Mouse (Mus musculus) MEL (cell line): Measurements from ENCODE around the gene Cxcr5.

Source experiments
- ELF1 ChIP-seq: IDR thresholded peaks from 2 replicates; pipeline ENCODE4 v1.6.1; 2014; ENCODE audit warnings: low read depth, mild to moderate bottlenecking, inconsistent platforms, low read length, improper control_type of control experiment, moderate library complexity
- EP300 ChIP-seq, 2 experiments: IDR thresholded peaks; 2 replicates each; pipeline ENCODE4 v1.6.1; 2011; ENCODE audit warnings: improper control_type of control experiment in 2 of 2, low read length in 2 of 2, low read depth in 1 of 2, mild to moderate bottlenecking in 1 of 2
- MYC ChIP-seq: IDR thresholded peaks from 2 replicates; pipeline ENCODE4 v1.6.1; 2011; ENCODE audit warnings: low read depth, mild to moderate bottlenecking, low read length, improper control_type of control experiment, moderate library complexity
- ZC3H11A ChIP-seq: IDR thresholded peaks from 2 replicates; pipeline ENCODE4 v1.6.1; 2012; ENCODE audit warnings: low read depth, mild to moderate bottlenecking, inconsistent platforms, low read length, improper control_type of control experiment

GRCm38 (mm10) chr9:44500163-44500533 is 61.5 kb downstream of the Cxcr5 start:
- no peak for TF ChIP-seq ELF1
- TF ChIP-seq EP300 (IDR thresholded peaks at IDR 0.05; ENCODE audit: low read depth in 1 of 2, low read length in 2 of 2) = no peak
- TF ChIP-seq ZC3H11A = no peak
- TF ChIP-seq MYC = no peak
